Mouse (Mus musculus): Measurements from ENCODE around the gene Ccdc149.

The Ccdc149 gene

DNA sequence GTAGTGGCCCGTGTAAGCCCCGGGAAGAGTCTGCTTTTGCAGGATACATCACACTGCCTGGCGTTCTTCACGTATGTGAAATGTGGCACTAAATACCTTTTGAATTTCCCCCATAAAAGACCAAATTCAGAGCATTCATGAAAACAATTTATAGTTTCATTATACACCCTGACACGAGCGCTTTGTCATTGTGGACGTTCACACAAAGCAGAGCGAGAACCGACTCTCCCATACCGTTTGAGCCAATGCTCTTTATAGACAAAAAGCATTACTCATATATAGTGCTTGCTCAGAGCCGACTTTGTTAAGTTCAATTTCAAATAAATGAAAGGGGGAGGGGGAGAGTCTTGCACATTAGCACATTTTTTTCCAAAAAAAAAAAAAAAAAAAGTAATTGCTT lies 31.0 kb downstream of the Ccdc149 start:
- DNase-seq (ENCODE audit: low spot score): no peak

DNA sequence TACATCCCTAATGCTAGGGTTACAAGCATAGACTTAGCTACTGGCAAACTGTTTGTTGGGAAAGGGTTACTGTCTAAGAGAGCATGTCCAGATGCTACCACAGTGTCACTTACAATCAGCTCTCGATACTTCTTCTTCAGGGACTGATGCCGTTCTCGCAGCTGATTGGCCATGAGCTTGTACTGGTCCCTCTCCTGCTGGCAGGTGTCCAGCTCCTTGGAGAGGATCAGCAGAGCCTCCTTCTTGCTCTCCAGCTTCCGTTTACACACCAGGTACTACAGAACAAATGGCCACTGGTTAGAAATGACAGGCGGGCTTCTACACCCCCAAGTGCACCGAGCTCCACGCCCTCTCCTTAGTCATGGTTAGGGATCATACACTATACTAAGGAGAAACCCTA lies 32.4 kb downstream of the Ccdc149 start:
- no peak for DNase-seq (ENCODE audit: low spot score)

DNA sequence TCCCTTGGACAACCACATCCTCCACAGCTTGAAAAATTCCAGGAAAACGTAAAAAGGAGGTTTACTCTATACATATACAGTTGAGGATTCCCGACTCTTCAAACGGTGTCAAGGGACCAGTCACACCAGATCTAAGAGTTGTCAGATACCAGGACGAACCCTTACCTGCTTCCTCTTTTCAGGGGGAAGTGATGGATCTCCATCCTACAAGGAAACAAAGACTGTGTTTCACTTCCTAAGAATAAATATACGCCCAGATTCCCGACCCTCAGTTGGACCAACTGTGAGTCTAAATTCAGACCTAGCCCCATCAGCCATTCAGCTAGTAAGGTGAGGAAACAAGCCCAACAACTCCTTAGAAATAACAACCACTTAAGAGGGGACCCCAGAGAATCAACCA lies 35.8 kb downstream of the Ccdc149 start:
- DNase-seq (ENCODE audit: low spot score): no peak

DNA sequence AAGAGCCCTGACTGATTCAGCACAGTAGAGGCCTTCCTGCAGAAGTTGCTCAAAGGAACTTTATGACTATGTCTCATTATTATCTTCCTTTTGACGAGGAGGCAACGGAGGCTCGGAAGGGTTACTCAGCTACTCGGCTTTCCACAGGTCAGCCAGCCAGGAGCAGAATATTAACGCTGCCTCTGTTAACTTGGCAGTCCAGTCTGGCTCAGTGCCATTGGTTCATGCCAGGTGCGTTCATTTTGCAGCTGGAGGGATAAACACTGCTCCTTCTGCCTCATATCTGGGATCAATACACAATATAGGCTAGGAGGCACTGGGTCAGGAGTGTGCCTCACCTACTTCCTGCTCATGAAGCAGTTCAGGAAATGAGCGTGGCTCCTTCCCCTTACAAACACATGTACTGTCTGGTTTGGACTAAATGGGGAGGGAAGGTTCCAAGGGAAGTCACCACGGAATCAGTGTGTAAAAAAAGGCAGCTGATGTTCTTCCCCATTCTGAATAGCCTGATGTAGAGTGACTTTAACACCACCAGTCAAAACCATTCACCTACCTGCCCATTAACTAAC lies 40.0 kb downstream of the Ccdc149 start:
- DNase-seq (ENCODE audit: low spot score): no peak

DNA sequence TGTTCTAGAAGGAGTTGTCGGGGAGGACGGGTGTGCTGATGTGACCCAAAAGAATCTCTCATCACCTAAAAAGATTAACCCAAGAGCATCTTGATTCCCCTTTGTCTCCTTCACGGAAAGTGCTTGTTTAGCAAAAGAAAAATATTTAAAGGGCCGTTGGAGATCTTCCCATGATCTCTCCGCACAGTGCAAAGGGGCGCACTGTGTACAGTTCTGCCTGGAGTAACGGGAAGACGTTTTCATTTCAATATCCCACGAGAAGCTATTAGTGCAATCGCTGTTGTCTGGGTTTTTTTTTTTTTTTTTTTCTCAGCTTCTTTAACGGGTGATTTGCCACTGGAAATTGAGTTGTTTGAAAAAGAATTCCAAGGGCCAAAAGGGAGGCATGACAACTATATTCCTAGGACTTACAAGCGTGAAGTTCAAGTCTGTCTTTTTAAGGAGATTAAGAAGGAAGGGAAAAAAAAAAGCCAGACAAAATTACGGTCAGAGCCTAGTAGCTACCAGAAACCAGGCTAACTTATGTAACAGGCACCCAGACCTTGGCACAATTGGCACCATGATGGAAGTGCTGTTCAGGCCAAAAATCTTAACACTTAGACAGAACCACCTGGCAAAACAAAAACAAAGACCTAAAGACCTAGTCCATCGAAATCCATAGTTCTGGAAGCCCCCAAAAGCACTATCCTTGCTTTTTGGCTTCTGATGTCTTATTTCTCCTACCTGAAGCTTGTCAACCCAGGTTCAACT lies 41.4 kb downstream of the Ccdc149 start:
- DNase-seq (ENCODE audit: low spot score): no peak

DNA sequence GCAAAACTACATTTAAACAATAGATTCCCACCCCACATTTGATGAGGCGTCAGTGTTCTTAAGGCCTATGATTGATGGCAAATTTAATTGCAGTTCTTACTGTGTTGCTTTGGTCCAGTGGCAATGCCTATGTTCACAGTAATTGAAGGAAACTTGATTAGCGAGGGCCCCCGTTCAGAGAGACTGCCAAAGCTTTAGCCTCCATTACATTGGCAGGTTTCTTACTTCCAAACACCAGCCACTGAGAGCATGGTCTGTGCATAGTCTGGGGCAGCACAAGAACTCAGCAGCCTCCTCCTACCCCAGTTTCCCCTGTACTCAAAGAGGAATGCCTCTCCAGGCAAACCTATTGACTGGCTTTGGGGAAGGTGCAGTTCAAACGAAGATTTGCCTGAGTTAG lies 42.7 kb downstream of the Ccdc149 start:
- DNase-seq (ENCODE audit: low spot score): no peak

DNA sequence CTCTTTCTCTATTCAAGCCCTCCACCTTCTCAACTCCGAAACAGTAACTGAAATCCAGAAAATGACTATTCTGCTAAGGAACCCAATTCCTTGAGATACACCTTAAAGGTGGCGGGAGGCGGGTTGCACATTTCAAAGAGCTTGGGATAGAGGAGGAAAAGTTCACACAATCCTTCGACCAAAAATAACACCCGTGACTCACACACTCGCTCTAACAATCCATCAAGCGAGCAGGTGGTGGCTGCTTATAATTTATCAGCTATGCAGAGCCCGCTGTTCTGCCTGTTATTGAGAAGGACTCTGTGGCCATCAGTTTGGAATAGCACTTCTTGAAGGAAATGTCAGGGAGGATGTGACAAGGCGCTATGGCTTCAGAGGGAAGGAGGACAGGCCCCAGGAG lies 45.5 kb downstream of the Ccdc149 start:
- DNase-seq (ENCODE audit: low spot score): no peak

DNA sequence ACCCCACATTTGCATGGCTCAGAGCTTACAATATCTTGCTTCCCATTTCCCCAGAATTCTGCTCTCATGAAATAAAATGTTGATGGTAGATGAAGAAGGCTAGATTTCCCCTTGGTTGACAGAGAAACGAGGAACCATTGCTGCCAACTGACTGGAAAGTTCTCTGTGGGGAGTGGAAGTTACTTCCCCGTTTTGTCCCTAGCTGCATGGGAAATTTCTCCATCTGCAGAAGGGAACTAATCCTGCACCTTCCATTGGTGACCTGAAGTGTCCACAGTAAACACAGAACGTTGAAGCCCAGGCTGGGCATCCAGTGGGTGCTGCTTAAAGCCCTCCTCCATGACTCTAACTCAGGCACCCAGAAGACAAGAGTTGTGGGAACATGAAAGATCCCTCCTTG lies 47.4 kb downstream of the Ccdc149 start:
- no peak for DNase-seq (ENCODE audit: low spot score)

DNA sequence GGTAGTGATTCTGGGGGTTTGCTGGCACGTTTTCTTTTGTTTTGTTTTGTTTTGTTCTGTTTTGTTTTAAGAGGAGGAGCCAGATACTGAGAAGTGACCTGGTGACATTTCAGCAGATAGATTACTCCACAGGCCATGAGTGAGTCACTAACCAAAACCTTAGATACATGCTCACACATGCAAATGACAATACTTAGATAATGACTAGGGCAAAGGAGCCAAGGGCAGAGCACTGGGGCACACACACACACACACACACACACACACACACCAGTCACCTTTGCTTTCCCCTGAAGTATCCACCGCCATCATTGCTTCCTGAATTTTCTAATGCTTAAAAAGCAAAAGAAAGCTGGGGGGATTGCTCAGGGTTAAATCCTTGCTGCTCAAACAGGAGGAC lies 54.8 kb downstream of the Ccdc149 start:
- DNase-seq (ENCODE audit: low spot score): no peak

DNA sequence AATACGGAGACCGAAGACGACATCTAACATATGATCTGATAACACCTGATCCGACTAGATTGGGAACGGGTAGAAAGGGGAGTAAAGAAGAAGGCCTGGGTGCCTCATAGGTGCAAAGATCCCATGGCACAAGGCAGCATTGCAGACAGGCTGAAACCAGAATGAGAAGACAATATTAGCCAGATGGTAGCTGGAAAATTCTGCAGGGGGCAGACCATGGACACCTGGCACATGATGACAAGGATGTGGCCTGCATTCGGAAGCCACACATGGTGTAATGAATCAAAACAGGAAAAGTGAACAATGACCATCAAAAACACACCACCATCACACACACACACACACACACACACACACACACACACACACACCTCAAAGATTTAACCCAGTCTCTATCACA lies 55.4 kb downstream of the Ccdc149 start:
- DNase-seq (ENCODE audit: low spot score): no peak

DNA sequence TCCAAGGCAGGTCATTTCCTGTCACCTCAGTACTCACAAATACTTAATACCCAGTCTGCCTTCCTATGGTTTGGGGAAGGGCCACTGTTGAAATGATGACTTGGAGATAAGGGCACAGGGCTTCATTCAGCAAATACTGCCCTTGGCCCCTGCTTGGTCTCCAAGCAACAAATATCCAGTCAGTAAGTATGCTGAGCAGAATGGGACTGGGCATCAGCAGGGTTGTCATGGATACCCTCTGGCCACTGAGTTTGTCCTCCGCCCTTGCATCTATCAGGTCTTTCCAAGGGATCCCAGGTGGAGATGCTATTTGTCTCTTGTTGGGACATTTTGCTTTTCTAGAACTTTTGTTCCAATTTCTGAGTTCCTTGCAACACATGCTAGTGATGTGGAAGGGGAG lies 56.1 kb downstream of the Ccdc149 start:
- no peak for DNase-seq (ENCODE audit: low spot score)

DNA sequence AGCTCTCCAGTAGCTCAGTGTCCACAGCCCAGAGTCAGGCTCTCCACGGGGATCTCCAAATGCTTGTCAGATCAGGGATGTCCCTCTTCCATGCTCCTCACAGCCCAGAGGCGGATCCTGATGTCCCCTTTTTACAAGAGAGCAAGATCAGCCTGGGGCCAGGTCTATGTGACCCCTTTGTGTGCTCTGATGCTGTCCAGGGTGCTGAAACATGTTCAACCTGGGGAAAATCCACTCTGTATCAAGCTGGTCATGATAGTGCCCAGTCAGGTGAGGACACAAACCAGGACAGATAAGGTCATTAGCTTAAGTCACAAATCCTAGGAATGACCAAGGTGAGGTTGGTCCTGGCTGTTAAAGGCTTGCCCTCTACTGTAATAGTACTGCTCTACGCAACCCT lies 59.8 kb downstream of the Ccdc149 start:
- DNase-seq (ENCODE audit: low spot score): no peak

DNA sequence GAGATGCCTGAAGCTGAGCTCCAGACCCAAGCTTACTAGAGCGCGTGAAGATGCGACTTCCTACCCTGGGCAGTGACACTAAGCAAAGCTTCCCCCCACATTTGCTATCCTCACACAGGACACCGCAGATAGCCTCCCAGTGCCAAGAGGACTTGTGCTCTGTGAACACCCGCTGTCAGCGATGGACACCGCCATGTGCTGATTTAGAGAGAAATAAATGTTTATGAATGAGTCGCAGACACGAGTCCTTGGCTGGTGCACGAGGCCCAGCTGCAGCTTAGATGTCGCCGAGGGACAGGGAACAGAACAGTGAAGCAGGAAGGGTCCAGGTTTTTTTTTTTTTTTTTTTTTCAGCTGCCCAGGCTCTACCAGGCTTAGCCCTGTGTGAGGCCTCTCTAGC lies 61.1 kb downstream of the Ccdc149 start:
- DNase-seq (ENCODE audit: low spot score): no peak

DNA sequence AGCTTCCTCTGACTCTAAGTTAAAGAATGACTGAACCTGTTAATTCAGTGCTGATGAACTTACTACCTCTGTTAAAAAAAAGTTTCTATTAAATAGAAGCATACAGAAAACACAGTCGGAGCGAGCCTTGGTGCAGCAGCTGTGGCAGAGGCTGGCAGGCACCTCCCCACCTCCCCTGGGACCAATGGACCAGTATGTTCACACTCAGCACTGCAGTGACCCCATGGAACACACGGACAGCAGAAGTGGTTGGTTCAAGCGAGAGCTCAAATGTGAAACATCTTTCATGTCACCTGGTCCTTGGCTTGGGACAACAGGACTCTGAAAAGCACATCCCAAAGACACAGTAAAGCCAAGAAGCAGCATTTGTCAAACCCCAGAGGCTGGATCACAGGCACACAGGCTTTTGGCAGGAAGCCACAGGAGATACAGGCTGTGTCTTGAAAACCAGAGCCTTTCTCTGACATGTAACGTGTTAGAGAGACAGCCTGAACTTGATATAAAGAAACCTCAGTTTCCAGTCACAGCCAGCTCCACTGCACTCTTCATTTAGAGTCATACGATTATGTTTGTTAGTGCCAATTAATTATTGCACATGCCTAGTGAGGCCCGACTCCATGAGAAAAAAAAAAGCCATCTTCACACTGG lies 62.5 kb downstream of the Ccdc149 start:
- DNase-seq (ENCODE audit: low spot score): no peak

DNA sequence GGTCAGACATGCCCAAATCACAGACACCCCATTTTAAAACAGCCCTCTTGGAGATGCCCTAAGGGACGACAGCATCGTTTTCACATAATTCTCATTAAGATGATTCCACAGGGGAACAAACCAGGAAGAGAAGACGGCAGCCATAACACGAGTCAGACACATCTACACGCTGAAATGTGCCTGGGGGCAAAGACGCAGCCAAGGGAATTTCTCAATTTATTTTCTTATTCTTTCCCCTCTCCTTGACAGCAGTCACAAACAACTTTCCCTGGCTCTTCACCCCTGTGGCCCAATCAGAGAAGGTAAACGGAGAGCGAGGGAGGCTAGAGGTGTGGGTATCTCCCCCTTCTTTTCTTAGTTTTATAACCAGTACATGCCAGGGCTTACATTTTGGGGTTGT lies 66.9 kb downstream of the Ccdc149 start:
- no peak for DNase-seq (ENCODE audit: low spot score)

DNA sequence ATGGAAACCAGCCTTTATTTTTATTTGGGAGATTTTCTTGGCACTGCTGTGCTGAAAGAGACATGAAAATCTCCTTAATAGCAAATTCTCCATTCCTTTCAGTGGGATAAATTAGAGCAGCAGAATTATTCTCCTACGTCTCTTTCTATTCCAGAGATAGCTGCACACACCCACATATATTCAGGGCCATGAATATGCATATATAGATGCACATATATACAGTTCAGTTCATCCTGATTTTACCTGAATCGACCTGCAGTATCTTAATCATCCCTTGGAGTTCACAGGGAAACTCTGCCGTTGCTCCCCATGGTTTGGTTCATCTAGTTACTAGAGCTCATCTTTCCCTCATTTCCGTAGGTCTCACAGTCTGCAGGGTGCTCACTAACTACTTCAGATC lies 77.6 kb downstream of the Ccdc149 start:
- DNase-seq (ENCODE audit: low spot score): no peak

DNA sequence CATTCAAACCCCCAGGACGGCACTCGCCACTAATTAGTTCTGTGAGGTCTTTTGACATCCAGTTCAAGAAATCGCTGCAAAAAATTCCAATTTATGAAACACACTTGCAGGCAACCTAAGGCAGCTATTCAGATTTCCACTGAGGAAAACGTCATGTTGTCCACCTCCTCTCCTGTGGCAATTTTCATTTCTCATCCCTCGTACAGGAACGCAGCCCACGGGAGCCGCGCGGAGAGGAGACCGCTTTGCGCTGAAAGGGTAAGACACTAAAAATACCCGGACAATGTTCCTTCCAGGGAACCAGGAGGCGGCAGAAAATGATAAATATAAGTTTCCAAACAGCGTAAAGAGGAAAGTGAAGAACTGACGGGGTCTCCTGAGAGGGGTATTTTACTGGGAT lies 79.8 kb downstream of the Ccdc149 start:
- no peak for DNase-seq (ENCODE audit: low spot score)

DNA sequence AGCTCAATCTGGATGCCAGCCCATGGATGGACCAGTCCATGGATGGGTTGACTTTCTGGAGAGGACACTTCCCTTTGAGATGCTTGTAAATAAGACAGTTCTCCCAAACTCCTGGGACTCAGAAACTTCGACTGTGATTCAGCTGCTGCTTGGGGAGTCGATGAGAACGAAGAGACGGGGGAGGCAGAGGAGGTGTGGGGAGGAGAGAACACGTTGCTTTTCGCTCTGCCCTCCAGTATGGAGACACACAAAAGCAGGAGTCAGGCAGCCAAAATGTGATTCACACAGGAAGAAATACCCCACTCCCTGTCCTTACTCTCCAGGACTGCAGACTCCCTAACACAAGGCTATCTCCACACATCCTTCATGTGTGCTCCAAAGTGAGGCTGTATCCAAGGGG lies 80.9 kb downstream of the Ccdc149 start:
- DNase-seq (ENCODE audit: low spot score): no peak

DNA sequence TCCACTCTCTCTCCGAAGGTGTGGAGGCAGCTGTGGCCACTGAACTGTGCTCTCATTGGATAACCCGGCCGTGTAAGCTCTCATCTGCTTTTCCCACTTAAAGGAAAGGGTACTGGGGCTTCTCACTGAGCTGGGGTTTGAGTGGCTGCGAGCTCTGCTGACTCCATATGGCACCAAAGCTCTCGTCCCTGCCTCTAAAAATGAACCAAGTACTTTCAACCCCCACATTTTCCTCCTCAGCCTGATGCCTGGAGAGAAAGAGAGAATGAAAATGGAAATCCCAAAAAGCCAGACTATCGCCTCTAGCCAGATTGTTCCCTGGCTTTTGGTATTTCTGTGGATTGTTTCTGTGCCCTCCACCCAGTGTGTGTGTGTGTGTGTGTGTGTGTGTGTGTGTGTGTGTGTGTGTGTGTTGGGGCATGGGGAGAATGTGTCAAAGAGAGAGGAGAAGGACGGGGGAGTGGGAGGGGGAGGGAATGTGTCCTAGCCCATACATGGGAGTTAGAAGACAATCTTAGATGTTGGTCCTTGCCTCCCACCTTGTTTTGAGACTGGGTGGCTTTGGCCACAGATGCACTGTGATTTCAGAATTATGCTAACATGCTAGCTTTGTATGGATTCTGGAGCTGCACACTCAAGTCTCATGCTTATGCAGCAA lies 83.1 kb downstream of the Ccdc149 start:
- no peak for DNase-seq (ENCODE audit: low spot score)

DNA sequence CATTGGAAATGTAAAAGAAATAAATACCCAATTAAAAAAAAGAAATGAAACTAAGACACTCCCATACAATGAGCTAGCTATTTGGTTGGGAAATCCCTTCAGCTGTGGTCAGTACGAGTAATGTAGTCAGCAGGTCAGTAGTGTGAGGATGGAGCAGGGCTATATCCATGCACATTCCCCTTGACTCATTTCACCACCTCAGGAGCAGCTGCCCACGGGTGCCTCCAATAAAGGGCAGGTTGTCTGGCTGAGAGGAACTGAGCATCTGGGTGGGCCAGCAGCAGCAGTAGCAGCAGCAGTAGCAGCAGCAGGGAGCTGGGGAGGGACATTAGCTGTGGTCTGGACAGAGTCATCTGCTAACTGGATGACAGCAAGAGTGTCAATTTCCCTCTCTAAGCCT lies 85.3 kb downstream of the Ccdc149 start:
- DNase-seq (ENCODE audit: low spot score): no peak

DNA sequence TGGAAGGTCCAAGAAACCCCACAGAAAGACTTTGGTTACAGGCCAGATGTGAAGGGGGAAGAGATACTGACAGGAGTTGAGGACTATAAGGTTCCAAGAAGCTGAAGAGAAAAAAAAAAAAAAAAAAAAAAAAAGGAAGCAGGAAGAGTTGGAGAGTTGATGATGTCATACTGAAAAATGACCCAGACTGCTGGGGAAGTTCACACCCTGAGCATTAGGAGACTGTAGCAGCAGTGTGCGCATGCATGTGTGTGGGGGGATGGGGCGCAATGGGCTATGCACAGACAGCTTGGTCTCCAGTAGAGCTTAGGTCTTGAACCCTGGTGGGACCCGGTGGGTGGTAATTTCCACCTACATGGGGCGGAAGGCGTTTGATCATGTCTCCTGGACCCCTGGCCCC lies 87.6 kb downstream of the Ccdc149 start:
- DNase-seq (ENCODE audit: low spot score): no peak

DNA sequence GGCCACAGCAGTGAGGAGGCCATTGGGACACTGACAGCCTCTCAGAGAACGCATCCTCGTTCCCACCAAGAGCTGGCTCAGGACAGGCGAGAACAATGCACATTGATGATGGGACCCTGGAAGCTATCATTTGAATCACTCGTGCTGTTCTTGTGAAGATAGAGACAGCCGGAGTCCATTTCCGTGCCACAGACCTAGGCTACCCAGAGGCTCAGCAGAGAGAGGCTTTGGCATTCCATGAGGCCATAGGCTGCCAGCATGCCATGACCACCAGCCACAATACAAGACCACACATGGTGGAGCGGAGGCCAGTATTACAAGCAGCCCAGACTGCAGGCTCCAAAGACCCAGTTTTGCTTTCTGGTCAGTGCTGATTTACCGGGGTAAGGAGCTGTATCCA lies 88.5 kb downstream of the Ccdc149 start:
- DNase-seq (ENCODE audit: low spot score): no peak

DNA sequence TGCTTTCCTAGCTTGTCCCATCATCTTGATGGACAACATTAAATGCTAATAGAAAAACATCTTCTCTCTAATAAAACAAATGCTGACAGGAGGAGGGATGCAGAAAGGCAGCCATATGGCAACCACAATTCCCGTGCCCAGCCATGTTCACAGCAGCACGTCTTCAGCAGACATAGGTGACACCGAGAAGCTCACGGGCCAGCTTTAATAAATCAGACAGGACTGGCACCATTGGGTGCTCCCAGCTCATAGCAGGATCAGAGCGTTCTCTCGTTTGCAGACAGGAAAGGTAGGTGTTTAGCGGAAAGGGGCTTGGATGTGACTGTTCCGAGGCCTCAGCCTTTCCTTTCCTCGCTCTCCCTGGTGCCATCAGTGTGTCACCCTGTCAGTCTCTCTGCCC lies 95.5 kb downstream of the Ccdc149 start:
- no peak for DNase-seq (ENCODE audit: low spot score)

Measured in c-Kit-positive CD71-positive TER-119-positive erythroid progenitor cells, embryonic 14.5 days (primary cell).